Mouse (Mus musculus): ENCODE measurements around the gene Hipk4. TPM values are rescaled to one million over a fixed set of nuclear protein-coding genes. Genes with fewer than 3 reads are reported as not detected.

Hipk4 gene
- polyA plus RNA-seq, 1 experiment from 2014 or later: 0.04 TPM

DNA sequence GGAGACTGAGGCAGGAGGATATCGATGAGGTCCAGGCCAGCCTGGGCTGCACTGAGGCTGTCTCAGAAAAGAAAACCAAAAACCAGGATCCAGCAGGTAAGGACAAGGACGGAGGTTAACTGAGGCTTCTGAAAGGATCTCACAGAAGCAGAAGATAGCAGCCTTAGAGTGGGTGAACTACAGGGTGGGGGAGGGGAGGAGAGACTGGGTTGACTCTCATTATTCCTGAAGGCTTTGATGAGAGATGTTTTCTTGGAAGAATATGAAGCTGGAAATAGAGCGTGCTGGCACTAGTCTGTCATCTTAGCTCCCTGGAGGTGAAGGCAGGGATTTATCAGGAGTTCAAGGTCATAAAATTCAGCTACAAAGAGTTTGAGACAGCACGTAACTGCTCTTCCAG, 20.8 kb downstream of the Hipk4 start:
- 81% methylated on average over 4 of the region's 4 CpGs for WGBS (ENCODE audit: insufficient replicate concordance)
- H3K27ac ChIP-seq (ENCODE audit: low read depth): no peak overlapping the region
- no peak overlapping the region for H3K4me2 ChIP-seq (ENCODE audit: low read depth, low read length)
- H3K36me3 ChIP-seq (replicated peaks; ENCODE audit: insufficient read depth, low read length): peaks cover 13% of the 10 kb centered on the region
- TF ChIP-seq EP300 (IDR thresholded peaks at IDR 0.05; ENCODE audit: low read depth) (no peak), CTCF (IDR thresholded peaks at IDR 0.05; ENCODE audit: low read depth) (no peak)
- DNase-seq (no peak), ATAC-seq (no peak)
- H3K9me3 ChIP-seq (ENCODE audit: low read length): no peaks in the 10 kb centered on the region
- H3K9ac ChIP-seq (replicated peaks): no peak overlapping the region
- no peaks in the 10 kb centered on the region for H3K27me3 ChIP-seq (ENCODE audit: insufficient read depth, low read length)
- no peak overlapping the region for H3K4me3 ChIP-seq (ENCODE audit: low read depth, low read length)
- H3K4me1 ChIP-seq (ENCODE audit: insufficient read depth): peaks cover 31% of the 10 kb centered on the region

DNA sequence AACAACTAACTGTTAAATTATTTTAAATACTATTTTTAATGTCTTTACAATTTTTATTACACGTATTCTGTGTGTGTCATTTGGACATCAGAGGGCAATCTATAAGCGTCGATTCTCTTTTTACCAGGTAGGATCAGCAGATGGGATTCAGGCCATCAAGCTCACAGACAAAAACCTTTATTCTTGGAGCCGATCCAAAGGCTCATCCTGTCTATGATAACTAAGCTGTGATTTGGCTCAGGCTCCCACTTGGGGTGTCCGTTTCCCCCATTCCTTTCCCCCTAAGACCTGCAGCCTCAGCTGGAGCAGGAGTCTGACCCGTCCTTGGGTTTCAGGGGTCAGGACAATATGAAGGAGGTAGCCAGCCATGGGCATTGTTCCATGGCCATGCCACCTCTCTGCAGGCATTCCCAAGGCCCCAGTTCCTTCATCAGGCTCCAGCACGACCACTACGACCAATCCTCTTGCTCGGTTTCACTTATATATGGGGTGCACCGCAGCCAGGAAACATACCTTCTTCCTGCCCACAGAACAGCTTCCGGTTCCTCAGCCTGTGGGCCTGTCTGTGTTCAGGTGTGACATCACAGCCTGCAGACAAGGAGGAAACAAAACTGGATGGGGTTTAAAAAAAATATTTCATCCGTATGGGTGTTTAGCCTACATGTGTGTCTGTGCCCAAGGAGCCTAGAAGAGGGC, 21.8 kb downstream of the Hipk4 start:
- Histone ChIP-seq H3K4me1 (ENCODE audit: insufficient read depth) (peaks cover 25% of the 10 kb centered on the region), H3K36me3 (replicated peaks; ENCODE audit: insufficient read depth, low read length) (peaks cover 6% of the 10 kb centered on the region), H3K4me2 (ENCODE audit: low read depth, low read length) (0 out of 2 replicates have a peak overlapping the region, but pooled peaks have one; percentile 22), H3K4me3 (ENCODE audit: low read depth, low read length) (no peak overlapping the region), H3K9ac (replicated peaks) (0 out of 2 replicates have a peak overlapping the region, but pooled peaks have one; percentile 5), H3K9me3 (ENCODE audit: low read length) (no peaks in the 10 kb centered on the region), H3K27ac (ENCODE audit: low read depth) (no peak overlapping the region), H3K27me3 (ENCODE audit: insufficient read depth, low read length) (no peaks in the 10 kb centered on the region)
- no peak for TF ChIP-seq CTCF (IDR thresholded peaks at IDR 0.05; ENCODE audit: low read depth)
- no peak for TF ChIP-seq EP300 (IDR thresholded peaks at IDR 0.05; ENCODE audit: low read depth)
- no peak for DNase-seq
- 0 out of 2 replicates have a peak, but pooled peaks have one; percentile 16 for ATAC-seq
- WGBS (ENCODE audit: insufficient replicate concordance): 53% methylated on average over 12 of the region's 12 CpGs

DNA sequence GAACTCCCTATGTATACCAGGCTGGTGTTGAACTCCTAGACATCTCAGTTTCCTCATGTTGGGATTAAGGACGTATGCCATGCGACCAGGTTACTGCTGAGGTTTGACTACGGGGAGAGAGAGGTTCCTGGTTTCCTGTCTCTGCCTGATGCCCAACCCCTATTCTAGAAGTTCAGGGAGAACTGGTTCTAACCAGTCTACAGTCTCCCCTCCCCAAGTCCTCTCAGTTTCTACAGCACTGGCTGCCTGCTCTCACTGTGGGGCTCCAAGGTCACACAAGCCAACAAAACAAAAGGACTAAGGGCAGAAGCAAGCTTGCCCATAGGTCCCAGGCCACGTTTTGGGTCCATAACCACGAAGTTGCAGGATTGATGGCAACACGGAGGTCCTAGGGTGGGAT, 26.5 kb downstream of the Hipk4 start:
- DNase-seq: no peak
- ATAC-seq: no peak
- Histone ChIP-seq H3K27ac (ENCODE audit: low read depth) (no peak overlapping the region), H3K4me1 (ENCODE audit: insufficient read depth) (peaks cover 10% of the 10 kb centered on the region), H3K9me3 (ENCODE audit: low read length) (no peaks in the 10 kb centered on the region), H3K27me3 (ENCODE audit: insufficient read depth, low read length) (no peaks in the 10 kb centered on the region), H3K36me3 (replicated peaks; ENCODE audit: insufficient read depth, low read length) (no peaks in the 10 kb centered on the region), H3K9ac (replicated peaks) (no peak overlapping the region), H3K4me2 (ENCODE audit: low read depth, low read length) (no peak overlapping the region), H3K4me3 (ENCODE audit: low read depth, low read length) (no peak overlapping the region)
- 56% methylated on average over 6 of the region's 6 CpGs for WGBS (ENCODE audit: insufficient replicate concordance)
- TF ChIP-seq CTCF (IDR thresholded peaks at IDR 0.05; ENCODE audit: low read depth): no peak
- no peak for TF ChIP-seq EP300 (IDR thresholded peaks at IDR 0.05; ENCODE audit: low read depth)

DNA sequence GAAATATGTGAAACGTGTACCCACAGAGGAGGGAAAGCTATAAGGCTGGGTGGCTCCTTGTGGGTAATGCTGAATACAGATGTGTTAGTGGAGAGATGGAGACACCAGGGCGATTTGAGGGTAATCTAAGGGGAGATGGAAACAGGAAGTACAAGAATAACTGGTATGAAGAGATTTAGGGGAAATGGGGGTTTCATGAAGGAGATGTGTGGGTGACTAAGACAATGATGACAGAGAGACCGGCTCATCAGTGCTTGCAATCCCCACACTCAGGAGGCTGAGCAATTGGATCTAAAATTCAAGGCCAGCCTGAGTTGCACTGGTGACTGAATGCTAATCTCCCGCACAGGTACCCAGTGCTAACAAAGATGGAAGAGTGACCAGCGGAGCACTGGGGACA, 29.0 kb downstream of the Hipk4 start:
- no peak overlapping the region for H3K27ac ChIP-seq (ENCODE audit: low read depth)
- no peaks in the 10 kb centered on the region for H3K36me3 ChIP-seq (replicated peaks; ENCODE audit: insufficient read depth, low read length)
- H3K27me3 ChIP-seq (ENCODE audit: insufficient read depth, low read length): no peaks in the 10 kb centered on the region
- 43% methylated on average over 5 of the region's 5 CpGs for WGBS (ENCODE audit: insufficient replicate concordance)
- no peaks in the 10 kb centered on the region for H3K9me3 ChIP-seq (ENCODE audit: low read length)
- H3K4me2 ChIP-seq (ENCODE audit: low read depth, low read length): peak overlapping the region; percentile 81
- H3K4me1 ChIP-seq (ENCODE audit: insufficient read depth): peaks cover 10% of the 10 kb centered on the region
- ATAC-seq (no peak), DNase-seq (no peak)
- H3K4me3 ChIP-seq (ENCODE audit: low read depth, low read length): peak overlapping the region; percentile 59; the same call in 1 of the 2 replicates
- no peak for TF ChIP-seq EP300 (IDR thresholded peaks at IDR 0.05; ENCODE audit: low read depth)
- no peak for TF ChIP-seq CTCF (IDR thresholded peaks at IDR 0.05; ENCODE audit: low read depth)
- H3K9ac ChIP-seq (replicated peaks): no peak overlapping the region

DNA sequence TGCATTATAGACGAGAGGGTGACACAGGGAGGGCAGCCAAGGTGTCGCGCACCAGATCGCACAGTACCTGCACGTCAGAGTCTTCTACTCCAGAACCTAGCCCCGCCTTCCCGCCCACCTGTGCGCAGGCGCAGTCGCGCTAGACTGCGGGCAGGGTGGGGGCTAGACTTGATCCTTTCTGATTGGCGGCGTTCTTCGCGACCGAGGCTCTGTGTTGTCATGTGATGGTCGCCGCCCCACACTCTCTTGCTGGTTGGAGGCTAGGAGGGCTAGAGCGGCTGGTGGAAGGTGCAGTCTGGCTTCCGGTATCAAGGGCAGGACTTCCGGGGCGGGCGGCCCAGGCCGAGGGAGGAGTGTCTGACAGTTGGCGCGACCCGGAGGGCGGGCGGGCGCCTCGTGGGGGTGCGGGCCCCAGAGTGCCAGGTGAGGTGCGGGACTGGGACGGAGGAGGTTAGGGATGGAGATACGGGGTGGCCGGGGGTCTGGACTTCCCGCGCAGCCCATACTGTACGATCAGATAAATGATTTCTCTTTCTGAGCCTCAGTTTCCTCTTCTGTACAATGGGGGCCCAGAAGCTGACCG, 30.0 kb downstream of the Hipk4 start, which contains the start of the genes Pld3 and 2310022A10Rik:
Gene Pld3, minus strand, starts transcription at position 288 of the 583 bp plus-strand sequence.
Gene 2310022A10Rik, plus strand, starts transcription at position 303 of the 583 bp plus-strand sequence.
- Histone ChIP-seq H3K9ac (replicated peaks) (peak within 1 kb of the TSS; percentile 63), H3K36me3 (replicated peaks; ENCODE audit: insufficient read depth, low read length) (no peaks in the 10 kb centered on the region), H3K4me2 (ENCODE audit: low read depth, low read length) (peak within 1 kb of the TSS; percentile 81), H3K9me3 (ENCODE audit: low read length) (no peaks in the 10 kb centered on the region), H3K27me3 (ENCODE audit: insufficient read depth, low read length) (no peaks in the 10 kb centered on the region), H3K4me1 (ENCODE audit: insufficient read depth) (peaks cover 10% of the 10 kb centered on the region), H3K27ac (ENCODE audit: low read depth) (peak within 1 kb of the TSS; percentile 25), H3K4me3 (ENCODE audit: low read depth, low read length) (peak within 1 kb of the TSS; percentile 59)
- WGBS (ENCODE audit: insufficient replicate concordance): 1% methylated on average over 39 of the region's 41 CpGs
- ATAC-seq (peak; percentile 99), DNase-seq (peak; percentile 95)
- TF ChIP-seq CTCF (IDR thresholded peaks at IDR 0.05; ENCODE audit: low read depth): no peak
- no peak; the same call in 1 of the 2 replicates for TF ChIP-seq EP300 (IDR thresholded peaks at IDR 0.05; ENCODE audit: low read depth)

DNA sequence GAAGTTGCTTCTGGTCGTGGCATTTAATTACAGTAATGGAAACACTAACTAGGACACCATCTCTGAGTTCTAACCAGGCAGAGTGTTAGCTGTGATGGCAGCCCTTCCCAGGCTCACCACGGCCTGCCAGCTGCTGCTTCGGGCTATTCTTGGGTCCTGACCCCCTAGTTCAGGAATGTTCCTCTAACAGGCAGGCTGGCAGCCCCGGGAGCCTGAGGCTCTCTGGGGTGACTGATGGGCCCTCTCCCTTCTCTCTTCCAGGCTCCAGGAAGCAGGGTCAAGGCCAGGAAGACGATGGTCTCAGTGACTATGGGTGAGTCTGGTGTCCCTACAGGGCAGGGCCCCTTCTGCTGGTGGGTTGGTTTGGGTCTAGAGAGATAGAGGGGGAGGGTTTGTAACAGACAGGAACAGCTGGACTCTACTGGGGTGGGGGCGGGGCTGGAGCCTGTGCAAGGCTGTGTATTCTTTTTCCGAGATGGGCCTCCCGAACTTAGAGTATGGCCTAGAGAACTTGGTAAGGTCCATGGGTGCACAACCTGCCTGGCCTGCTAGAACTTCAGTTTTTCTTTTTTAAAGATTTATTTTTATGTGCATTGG, 37.3 kb downstream of the Hipk4 start:
- Histone ChIP-seq H3K9me3 (ENCODE audit: low read length) (no peaks in the 10 kb centered on the region), H3K4me2 (ENCODE audit: low read depth, low read length) (no peak overlapping the region), H3K4me1 (ENCODE audit: insufficient read depth) (no peaks in the 10 kb centered on the region), H3K27ac (ENCODE audit: low read depth) (no peak overlapping the region), H3K9ac (replicated peaks) (no peak overlapping the region), H3K4me3 (ENCODE audit: low read depth, low read length) (no peak overlapping the region), H3K27me3 (ENCODE audit: insufficient read depth, low read length) (no peaks in the 10 kb centered on the region), H3K36me3 (replicated peaks; ENCODE audit: insufficient read depth, low read length) (peaks cover 25% of the 10 kb centered on the region)
- no peak for TF ChIP-seq EP300 (IDR thresholded peaks at IDR 0.05; ENCODE audit: low read depth)
- ATAC-seq: no peak
- DNase-seq: no peak
- 57% methylated on average over 8 of the region's 8 CpGs for WGBS (ENCODE audit: insufficient replicate concordance)
